Mouse (Mus musculus) liver, embryonic 16.5 days (tissue): Measurements from ENCODE around the gene Rbmx2. TPM values are rescaled to one million over a fixed set of nuclear protein-coding genes. Genes with fewer than 3 reads are reported as not detected.

Experiments
- ATAC-seq: fragments of 200-750 bp; cut with Nextera tagmentation; 2 replicates; pipeline ENCODE4 v1.8.0; 2017; ENCODE audit warnings: low read depth, mild to moderate bottlenecking, moderate number of reproducible peaks, moderate library complexity
- H3K27ac ChIP-seq: fragments of 300-500 bp; sonication (generic); 2 replicates; pipeline ENCODE4 v1.5.1; 2014; ENCODE audit warnings: mild to moderate bottlenecking, low read length
- H3K27me3 ChIP-seq: fragments of 300-500 bp; sonication (generic); 2 replicates; pipeline ENCODE4 v1.6.1; 2014; ENCODE audit warnings: low read depth, low read length, mixed read lengths; ENCODE audit not compliant: control insufficient read depth, insufficient read depth
- H3K36me3 ChIP-seq: fragments of 300-500 bp; sonication (generic); 2 replicates; pipeline ENCODE4 v1.6.1; 2014; ENCODE audit warnings: mild to moderate bottlenecking; ENCODE audit not compliant: control insufficient read depth, insufficient read depth
- H3K4me1 ChIP-seq: fragments of 300-500 bp; sonication (generic); 2 replicates; pipeline ENCODE4 v1.6.1; 2014; ENCODE audit warnings: low read depth, low read length, mixed read lengths; ENCODE audit not compliant: control insufficient read depth
- H3K4me2 ChIP-seq: fragments of 300-500 bp; sonication (generic); 2 replicates; pipeline ENCODE4 v1.6.1; 2014; ENCODE audit warnings: low read depth, low read length, mixed read lengths
- H3K4me3 ChIP-seq: fragments of 300-500 bp; sonication (generic); 2 replicates; pipeline ENCODE4 v1.5.1; 2014; ENCODE audit warnings: low read depth, mild to moderate bottlenecking, low read length
- H3K9ac ChIP-seq: fragments of 300-500 bp; sonication (generic); 2 replicates; pipeline ENCODE4 v1.6.1; 2014; ENCODE audit warnings: low read depth, low read length
- H3K9me3 ChIP-seq: fragments of 300-500 bp; sonication (generic); replicated peaks from 2 replicates; pipeline ENCODE4 v1.6.1; 2016; ENCODE audit warnings: low read length; ENCODE audit not compliant: control insufficient read depth
- WGBS: fragments of 180-500 bp; shearing (Covaris S2); extraction: QIAGEN DNeasy Blood & Tissue Kit; methylation state at CpG from one replicate; pipeline ENCODE4 v1.1.7; 2014; ENCODE audit not compliant: insufficient replicate concordance; 5-methylcytosine and 5-hydroxymethylcytosine counted together
- polyA plus RNA-seq: library from polyadenylated mRNA; unstranded; fragments of >200 nt; fragmentation: Nextera tagmentation; extraction: Ambion mirVana; gene quantifications from 2 replicates; pipeline ENCODE4 v1.2.1, GENCODE M21; 2015

Gene Rbmx2
- 10.0 and 11.1 TPM in 2 replicates for polyA plus RNA-seq

GRCm38 (mm10) chrX:48694864-48695371 lies at the start of gene Rbmx2:
Gene Rbmx2, plus strand, starts transcription at chrX:48695004.
- H3K4me2 ChIP-seq = peak within 1 kb of the TSS; percentile 66
- 17% methylated on average over 42 of the region's 42 CpGs for WGBS
- H3K9ac ChIP-seq = peak within 1 kb of the TSS; percentile 64
- ATAC-seq = peak; percentile 95
- H3K4me1 ChIP-seq = peaks cover 12% of the 10 kb centered on the region; the same call in 1 of the 2 replicates
- H3K27me3 ChIP-seq = no peaks in the 10 kb centered on the region
- peak within 1 kb of the TSS; percentile 93 for H3K27ac ChIP-seq
- no peaks in the 10 kb centered on the region for H3K9me3 ChIP-seq
- H3K36me3 ChIP-seq = no peaks in the 10 kb centered on the region
- peak within 1 kb of the TSS; percentile 75 for H3K4me3 ChIP-seq

GRCm38 (mm10) chrX:48666807-48667206 lies 28.0 kb upstream of the Rbmx2 start:
- H3K27me3 ChIP-seq = no peaks in the 10 kb centered on the region

GRCm38 (mm10) chrX:48669588-48669987 lies 25.2 kb upstream of the Rbmx2 start:
- H3K27me3 ChIP-seq = no peaks in the 10 kb centered on the region
- no peak for ATAC-seq
- H3K27ac ChIP-seq = no peak overlapping the region
- H3K9me3 ChIP-seq = no peaks in the 10 kb centered on the region
- no peak overlapping the region for H3K4me3 ChIP-seq
- 54% methylated on average over 3 of the region's 3 CpGs for WGBS
- no peak overlapping the region for H3K4me2 ChIP-seq
- no peaks in the 10 kb centered on the region for H3K36me3 ChIP-seq
- no peaks in the 10 kb centered on the region for H3K4me1 ChIP-seq
- H3K9ac ChIP-seq = no peak overlapping the region

More at GRCm38 (mm10) chrX:48666807-48667206, 28.0 kb upstream of the Rbmx2 start:
- no peaks in the 10 kb centered on the region for H3K9me3 ChIP-seq
- ATAC-seq = no peak
- 45% methylated on average over 6 of the region's 6 CpGs for WGBS
- no peak overlapping the region for H3K27ac ChIP-seq
- H3K4me3 ChIP-seq = no peak overlapping the region
- no peak overlapping the region for H3K4me2 ChIP-seq
- no peaks in the 10 kb centered on the region for H3K36me3 ChIP-seq
- H3K9ac ChIP-seq = no peak overlapping the region
- no peaks in the 10 kb centered on the region for H3K4me1 ChIP-seq

DNA sequence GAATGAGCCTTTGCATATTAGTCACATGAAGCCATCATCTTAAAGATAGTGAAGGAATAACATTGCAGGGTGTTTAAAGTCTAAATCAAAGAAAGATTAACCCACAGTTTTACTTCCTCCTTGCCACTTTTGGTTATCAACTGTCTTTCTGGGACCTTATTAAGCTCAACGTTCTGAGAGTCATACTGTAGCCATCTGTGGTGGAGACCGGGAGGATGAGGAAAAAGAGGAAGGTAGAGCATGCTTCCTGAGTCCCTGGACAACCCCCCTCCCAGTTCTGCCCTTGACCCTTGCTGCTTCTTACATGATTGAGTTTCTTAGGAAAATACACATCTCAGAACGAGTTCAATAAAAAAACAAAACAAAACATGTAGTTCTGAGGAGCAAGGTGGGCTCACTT lies 23.1 kb upstream of the Rbmx2 start:
- H3K4me1 ChIP-seq = no peaks in the 10 kb centered on the region
- no peaks in the 10 kb centered on the region for H3K36me3 ChIP-seq
- H3K4me3 ChIP-seq = no peak overlapping the region
- no peak overlapping the region for H3K27ac ChIP-seq
- H3K9ac ChIP-seq = no peak overlapping the region
- no peak overlapping the region for H3K4me2 ChIP-seq
- H3K27me3 ChIP-seq = no peaks in the 10 kb centered on the region
- ATAC-seq = no peak
- H3K9me3 ChIP-seq = no peaks in the 10 kb centered on the region
- 26% methylated on average over 3 of the region's 3 CpGs for WGBS

GRCm38 (mm10) chrX:48674171-48674570 lies 20.6 kb upstream of the Rbmx2 start, which contains the start of gene Gpr119:
Gene Gpr119, minus strand, starts transcription at chrX:48674478.
- Histone ChIP-seq H3K27ac (no peak within 1 kb of the TSS), H3K4me3 (no peak within 1 kb of the TSS), H3K9me3 (no peaks in the 10 kb centered on the region), H3K4me2 (no peak within 1 kb of the TSS), H3K36me3 (no peaks in the 10 kb centered on the region), H3K4me1 (no peaks in the 10 kb centered on the region), H3K9ac (no peak within 1 kb of the TSS), H3K27me3 (no peaks in the 10 kb centered on the region)
- 47% methylated on average over 4 of the region's 4 CpGs for WGBS
- ATAC-seq = no peak

DNA sequence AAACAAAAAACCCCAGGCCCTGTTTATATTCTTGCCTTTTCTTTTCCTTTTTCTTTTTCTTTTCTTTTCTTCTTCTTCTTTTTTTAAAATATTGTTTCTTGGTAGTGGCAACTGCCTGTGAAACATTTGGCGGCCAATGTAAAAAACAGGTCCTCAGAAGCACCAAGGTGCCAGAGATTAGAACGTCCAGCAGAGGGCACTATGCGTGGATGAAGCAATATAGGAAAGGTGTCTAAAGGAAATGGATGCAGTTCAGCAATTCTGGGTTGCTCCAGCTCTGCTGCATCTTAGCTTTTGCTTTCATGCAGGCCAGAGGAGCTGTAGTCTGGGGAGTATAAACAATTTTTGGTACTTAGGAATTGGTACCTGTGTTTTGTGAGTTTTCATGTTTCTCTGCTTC lies 11.4 kb upstream of the Rbmx2 start:
- Histone ChIP-seq H3K27me3 (no peaks in the 10 kb centered on the region), H3K4me1 (no peaks in the 10 kb centered on the region), H3K9ac (no peak overlapping the region), H3K9me3 (no peaks in the 10 kb centered on the region), H3K4me3 (no peak overlapping the region), H3K27ac (no peak overlapping the region), H3K36me3 (no peaks in the 10 kb centered on the region), H3K4me2 (no peak overlapping the region)
- WGBS = 16% methylated on average over 3 of the region's 3 CpGs
- no peak for ATAC-seq

DNA sequence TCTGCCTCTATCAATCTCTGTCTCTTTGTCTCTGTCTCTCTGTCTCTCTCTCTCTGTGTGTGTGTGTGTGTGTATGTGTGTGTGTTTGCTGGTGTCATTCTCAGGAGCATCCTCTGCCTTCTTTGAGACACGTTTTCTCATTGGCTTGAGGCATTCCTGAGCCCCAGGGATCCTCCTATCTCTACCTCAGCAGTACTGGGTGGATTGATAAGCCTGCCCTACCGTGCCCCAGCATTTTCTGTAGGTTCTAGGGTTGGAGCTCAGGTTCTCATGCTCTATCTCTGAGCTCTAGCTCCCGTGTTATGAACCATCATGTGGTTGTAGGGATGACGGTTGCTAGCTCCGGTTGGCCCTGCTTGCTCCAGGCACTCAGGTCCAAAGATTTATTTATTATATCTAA lies 10.9 kb upstream of the Rbmx2 start:
- Histone ChIP-seq H3K27ac (no peak overlapping the region), H3K9ac (no peak overlapping the region), H3K36me3 (no peaks in the 10 kb centered on the region), H3K4me1 (no peaks in the 10 kb centered on the region), H3K4me3 (no peak overlapping the region), H3K9me3 (no peaks in the 10 kb centered on the region), H3K27me3 (no peaks in the 10 kb centered on the region), H3K4me2 (no peak overlapping the region)
- peak; percentile 56; the same call in 1 of the 2 replicates for ATAC-seq
- WGBS = 38% methylated on average over 5 of the region's 5 CpGs

GRCm38 (mm10) chrX:48694460-48694859 lies 344 bp upstream of the Rbmx2 start:
- H3K36me3 ChIP-seq = no peaks in the 10 kb centered on the region
- no peaks in the 10 kb centered on the region for H3K27me3 ChIP-seq
- no peak overlapping the region for H3K9ac ChIP-seq
- WGBS = 25% methylated on average over 6 of the region's 6 CpGs
- H3K9me3 ChIP-seq = no peaks in the 10 kb centered on the region
- peak overlapping the region; percentile 75 for H3K4me3 ChIP-seq
- peak overlapping the region; percentile 66 for H3K4me2 ChIP-seq
- peak; percentile 50 for ATAC-seq
- no peak overlapping the region; the same call in 1 of the 2 replicates for H3K27ac ChIP-seq
- H3K4me1 ChIP-seq = peaks cover 12% of the 10 kb centered on the region; the same call in 1 of the 2 replicates

- H3K9ac ChIP-seq = no peak overlapping the region
- H3K36me3 ChIP-seq = no peaks in the 10 kb centered on the region; the same call in 1 of the 2 replicates
- no peak for ATAC-seq
- H3K4me1 ChIP-seq = no peaks in the 10 kb centered on the region
- H3K27ac ChIP-seq = no peak overlapping the region
- no peak overlapping the region for H3K4me2 ChIP-seq
- H3K9me3 ChIP-seq = no peaks in the 10 kb centered on the region
- H3K27me3 ChIP-seq = no peaks in the 10 kb centered on the region
- H3K4me3 ChIP-seq = no peak overlapping the region
- 81% methylated on average over 10 of the region's 10 CpGs for WGBS
Observed at GRCm38 (mm10) chrX:48709701-48710100, 14.9 kb downstream of the Rbmx2 start.
